Mouse (Mus musculus) myocyte (in vitro differentiated cells): ENCODE measurements around the gene Prox1. TPM values are rescaled to one million over a fixed set of nuclear protein-coding genes. Genes with fewer than 3 reads are reported as not detected.

ENCODE experiments used
- H3K27me3 ChIP-seq: one replicate; pipeline ENCODE4 v1.6.1; 2011; ENCODE audit not compliant: control insufficient read depth, insufficient read depth, insufficient read length
- H3K36me3 ChIP-seq: one replicate; pipeline ENCODE4 v1.6.1; 2011; ENCODE audit not compliant: control insufficient read depth, insufficient read depth
- H3K4me2 ChIP-seq: one replicate; pipeline ENCODE4 v1.6.1; 2011; ENCODE audit warnings: low read depth, control low read depth
- H3K4me3 ChIP-seq: one replicate; pipeline ENCODE4 v1.5.1; 2011; ENCODE audit warnings: mild to moderate bottlenecking, control low read depth, moderate library complexity
- H3K79me2 ChIP-seq: one replicate; pipeline ENCODE4 v1.6.1; 2011; ENCODE audit not compliant: control insufficient read depth, insufficient read depth
- H3ac ChIP-seq: one replicate; pipeline ENCODE4 v1.6.1; 2011; ENCODE audit not compliant: control insufficient read depth, insufficient read length
- CEBPB ChIP-seq: IDR thresholded peaks from 2 replicates; pipeline ENCODE4 v1.6.1; 2011; ENCODE audit warnings: mild to moderate bottlenecking, moderate library complexity; ENCODE audit not compliant: poor library complexity, insufficient read depth, severe bottlenecking
- E2F4 ChIP-seq: IDR thresholded peaks from one replicate; pipeline ENCODE4 v1.6.1; 2011; ENCODE audit warnings: mild to moderate bottlenecking, control low read depth, moderate library complexity; ENCODE audit not compliant: insufficient read depth
- MAX ChIP-seq: IDR thresholded peaks from one replicate; pipeline ENCODE4 v1.6.1; 2011; ENCODE audit warnings: low read depth, mild to moderate bottlenecking, control low read depth
- MYOD1 ChIP-seq, 3 experiments: IDR thresholded peaks; one replicate each; pipeline ENCODE4 v1.6.1; 2011; ENCODE audit warnings: control low read depth in 2 of 3, low read depth in 2 of 3, mild to moderate bottlenecking in 2 of 3, moderate library complexity in 1 of 3; ENCODE audit not compliant: insufficient read length in 2 of 3, control insufficient read depth in 1 of 3
- MYOG ChIP-seq, 3 experiments: IDR thresholded peaks; one replicate each; pipeline ENCODE4 v1.6.1; 2011; ENCODE audit warnings: control low read depth in 2 of 3, low read depth in 2 of 3, mild to moderate bottlenecking in 2 of 3; ENCODE audit not compliant: insufficient read length in 2 of 3, control insufficient read depth in 1 of 3, insufficient read depth in 1 of 3
- POLR2A ChIP-seq: IDR thresholded peaks from one replicate; pipeline ENCODE4 v1.6.1; 2011; ENCODE audit warnings: low read depth, mild to moderate bottlenecking, control low read depth, moderate library complexity; ENCODE audit not compliant: insufficient read length
- POLR2AphosphoS2 ChIP-seq: IDR thresholded peaks from one replicate; pipeline ENCODE4 v1.6.1; 2011; ENCODE audit warnings: low read depth, control low read depth; ENCODE audit not compliant: insufficient read length
- REST ChIP-seq: IDR thresholded peaks from one replicate; pipeline ENCODE4 v1.6.1; 2011; ENCODE audit warnings: mild to moderate bottlenecking, control low read depth, moderate library complexity; ENCODE audit not compliant: insufficient read depth, insufficient read length
- SRF ChIP-seq: IDR thresholded peaks from one replicate; pipeline ENCODE4 v1.6.1; 2011; ENCODE audit warnings: low read depth; ENCODE audit not compliant: control insufficient read depth, insufficient read length
- TCF12 ChIP-seq: IDR thresholded peaks from one replicate; pipeline ENCODE4 v1.6.1; 2011; ENCODE audit warnings: mild to moderate bottlenecking, control low read depth; ENCODE audit not compliant: poor library complexity, insufficient read depth, severe bottlenecking
- TCF3 ChIP-seq: IDR thresholded peaks from one replicate; pipeline ENCODE4 v1.6.1; 2011; ENCODE audit warnings: low read depth, control low read depth; ENCODE audit not compliant: insufficient read length
- USF1 ChIP-seq: IDR thresholded peaks from one replicate; pipeline ENCODE4 v1.6.1; 2011; ENCODE audit warnings: low read depth, mild to moderate bottlenecking, control low read depth, moderate library complexity
- polyA plus RNA-seq: library from polyadenylated mRNA; unstranded; fragments of >200 nt; fragmentation: generic; extraction: Trizol; gene quantifications from one replicate; pipeline ENCODE4 v1.2.1, GENCODE M21; 2012; ENCODE audit warnings: missing spikeins

The Prox1 gene
- polyA plus RNA-seq, 1 experiment, result 0.13 TPM

DNA sequence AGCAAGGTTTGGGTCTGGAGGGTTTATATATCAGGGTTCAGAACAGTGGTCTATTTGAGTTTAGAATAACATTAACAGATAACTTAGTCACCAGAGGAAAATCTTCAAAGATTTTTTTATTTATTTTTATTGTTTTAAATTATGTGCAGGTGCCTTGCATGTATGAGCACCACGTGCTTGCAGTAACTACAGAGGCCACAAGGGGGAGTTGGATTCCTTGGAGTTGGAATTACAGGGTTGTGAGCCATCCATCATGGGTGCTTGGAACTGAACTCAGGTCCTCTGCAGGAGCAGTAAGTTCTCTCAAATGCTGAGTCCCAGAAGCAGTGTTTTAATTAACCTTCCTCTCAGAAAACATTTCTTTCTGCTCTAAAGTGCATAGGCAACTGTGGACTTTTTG lies 54.5 kb downstream of the Prox1 start:
- Histone ChIP-seq H3K4me2 (no peak overlapping the region), H3K36me3 (no peaks in the 10 kb centered on the region), H3ac (no peak overlapping the region), H3K79me2 (no peaks in the 10 kb centered on the region), H3K27me3 (no peaks in the 10 kb centered on the region), H3K4me3 (no peak overlapping the region)
- TF ChIP-seq MYOG (IDR thresholded peaks at IDR 0.05; ENCODE audit: control insufficient read depth in 1 of 3, insufficient read depth in 1 of 3, insufficient read length in 2 of 3, low read depth in 2 of 3) (no peak), MYOD1 (IDR thresholded peaks at IDR 0.05; ENCODE audit: control insufficient read depth in 1 of 3, insufficient read length in 2 of 3, low read depth in 2 of 3) (no peak), E2F4 (no peak), USF1 (no peak), TCF12 (no peak), CEBPB (no peak)

DNA sequence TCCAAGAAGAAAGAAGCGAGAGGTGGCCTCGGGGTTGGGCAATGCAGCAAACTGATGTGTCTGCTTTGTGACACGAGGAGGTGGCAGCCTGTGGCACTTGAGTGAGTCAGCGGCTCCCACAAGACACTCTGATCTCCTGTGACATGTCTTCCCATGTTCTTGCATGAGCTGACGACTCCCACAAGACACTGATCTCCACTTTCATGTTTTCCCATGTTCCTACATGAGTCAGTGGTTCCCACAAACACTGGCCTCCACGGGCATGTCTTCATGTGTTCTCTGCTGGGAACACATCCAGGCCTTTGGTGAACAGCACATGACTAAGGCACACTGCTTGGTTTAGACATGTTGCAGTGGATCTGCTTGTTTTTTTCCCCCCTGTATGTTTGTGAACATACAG lies 58.8 kb downstream of the Prox1 start:
- Histone ChIP-seq H3K79me2 (no peaks in the 10 kb centered on the region), H3ac (no peak overlapping the region), H3K4me3 (no peak overlapping the region), H3K4me2 (no peak overlapping the region), H3K27me3 (no peaks in the 10 kb centered on the region), H3K36me3 (no peaks in the 10 kb centered on the region)
- TF ChIP-seq POLR2AphosphoS2 (no peak), MYOG (IDR thresholded peaks at IDR 0.05; ENCODE audit: control insufficient read depth in 1 of 3, insufficient read depth in 1 of 3, insufficient read length in 2 of 3, low read depth in 2 of 3) (no peak), MAX (no peak), CEBPB (no peak), REST (no peak), TCF3 (no peak), TCF12 (no peak), POLR2A (no peak), SRF (no peak), E2F4 (no peak), MYOD1 (IDR thresholded peaks at IDR 0.05; ENCODE audit: control insufficient read depth in 1 of 3, insufficient read length in 2 of 3, low read depth in 2 of 3) (no peak), USF1 (no peak)

DNA sequence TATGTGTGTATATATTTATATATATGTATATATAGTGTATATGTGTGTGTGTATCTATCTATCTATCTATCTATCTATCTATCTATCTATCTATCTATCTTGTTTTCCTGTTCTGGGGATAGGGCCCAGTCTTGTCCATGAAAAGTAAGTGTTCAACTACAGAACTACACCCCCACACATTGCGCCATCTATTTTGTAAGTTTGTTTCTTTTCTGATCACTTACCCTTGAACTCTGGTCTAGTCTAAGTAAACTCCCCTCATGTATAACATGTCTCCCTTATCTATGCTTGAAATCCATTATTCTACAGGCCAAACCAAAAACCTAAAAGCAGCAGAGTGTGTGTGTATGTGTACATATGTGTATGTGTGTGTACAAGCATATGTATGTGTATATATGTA lies 62.9 kb downstream of the Prox1 start:
- no peak overlapping the region for H3K4me2 ChIP-seq
- no peaks in the 10 kb centered on the region for H3K27me3 ChIP-seq
- no peak overlapping the region for H3K4me3 ChIP-seq
- no peaks in the 10 kb centered on the region for H3K36me3 ChIP-seq
- TF ChIP-seq POLR2A, result no peak
- no peak for TF ChIP-seq USF1
- no peaks in the 10 kb centered on the region for H3K79me2 ChIP-seq
- no peak overlapping the region for H3ac ChIP-seq

DNA sequence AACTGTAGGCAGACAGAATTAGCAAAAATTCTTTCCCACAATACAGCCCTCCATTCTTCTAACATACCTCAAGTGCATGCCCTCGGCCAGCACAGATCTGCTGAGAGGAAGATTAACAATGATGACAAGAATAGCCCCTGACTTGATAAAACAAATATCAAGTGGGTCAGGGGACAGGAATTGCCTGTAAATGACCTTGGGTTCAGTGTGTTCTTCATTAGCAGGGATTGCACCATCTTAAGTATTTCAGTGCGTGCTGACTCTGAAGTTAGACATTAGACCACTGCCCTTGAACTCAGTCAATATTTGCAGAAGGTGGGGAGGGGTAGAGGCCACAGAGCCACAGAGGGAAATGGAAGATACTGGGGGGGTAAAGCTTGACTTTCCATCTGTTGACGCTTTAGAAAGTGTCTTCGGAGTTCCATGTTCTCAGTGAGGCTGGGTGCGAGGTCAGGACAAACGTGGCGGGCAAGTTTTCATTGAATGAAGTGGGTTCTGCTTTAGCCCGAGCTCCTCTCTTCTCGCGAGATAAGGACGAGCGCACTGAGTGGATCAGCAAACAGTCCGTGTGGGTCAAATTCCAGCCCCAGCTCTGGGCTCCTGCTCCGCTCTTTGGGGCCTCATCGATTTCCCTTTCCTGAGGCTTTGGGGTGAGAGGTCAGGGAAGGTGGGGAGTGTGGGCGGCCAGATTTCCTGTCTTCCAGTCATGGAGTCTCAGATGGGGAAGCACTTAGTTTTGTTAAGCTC lies 63.7 kb downstream of the Prox1 start:
- Histone ChIP-seq H3K27me3 (no peaks in the 10 kb centered on the region), H3ac (no peak overlapping the region), H3K79me2 (no peaks in the 10 kb centered on the region), H3K4me2 (no peak overlapping the region), H3K36me3 (no peaks in the 10 kb centered on the region), H3K4me3 (no peak overlapping the region)
- no peak for TF ChIP-seq POLR2AphosphoS2
- TF ChIP-seq POLR2A, result no peak
- TF ChIP-seq CEBPB, result no peak
- no peak for TF ChIP-seq MYOD1 (IDR thresholded peaks at IDR 0.05; ENCODE audit: control insufficient read depth in 1 of 3, insufficient read length in 2 of 3, low read depth in 2 of 3)
- no peak for TF ChIP-seq TCF3
- TF ChIP-seq TCF12, result no peak
- no peak for TF ChIP-seq SRF
- no peak for TF ChIP-seq MAX
- no peak for TF ChIP-seq REST
- no peak for TF ChIP-seq MYOG (IDR thresholded peaks at IDR 0.05; ENCODE audit: control insufficient read depth in 1 of 3, insufficient read depth in 1 of 3, insufficient read length in 2 of 3, low read depth in 2 of 3)
- TF ChIP-seq E2F4, result no peak
- TF ChIP-seq USF1, result no peak

DNA sequence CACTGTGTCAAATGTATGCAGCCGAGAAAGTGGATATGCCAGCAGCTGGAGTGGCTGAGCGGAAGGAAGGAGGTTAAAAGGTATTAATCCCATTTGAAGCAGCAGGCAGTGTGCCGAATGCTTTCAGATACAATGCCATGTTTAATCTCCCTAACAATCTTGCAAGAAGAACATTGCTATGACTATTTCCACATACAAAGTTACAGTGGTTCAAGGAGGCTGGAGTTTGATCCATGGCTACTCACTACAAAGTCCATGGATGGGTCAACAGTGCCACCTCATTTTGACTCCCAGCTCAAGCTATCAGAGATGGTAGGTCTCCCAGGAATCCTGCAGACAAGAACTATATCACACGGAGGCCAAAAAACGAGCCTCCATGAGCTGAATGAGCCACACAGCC lies 64.5 kb downstream of the Prox1 start:
- Histone ChIP-seq H3K36me3 (no peaks in the 10 kb centered on the region), H3K27me3 (no peaks in the 10 kb centered on the region), H3ac (no peak overlapping the region), H3K4me2 (no peak overlapping the region), H3K4me3 (no peak overlapping the region), H3K79me2 (no peaks in the 10 kb centered on the region)
- TF ChIP-seq TCF3 (no peak), POLR2AphosphoS2 (no peak), E2F4 (no peak), CEBPB (no peak), USF1 (no peak), MAX (no peak), MYOD1 (IDR thresholded peaks at IDR 0.05; ENCODE audit: control insufficient read depth in 1 of 3, insufficient read length in 2 of 3, low read depth in 2 of 3) (no peak), TCF12 (no peak), SRF (no peak), POLR2A (no peak), MYOG (IDR thresholded peaks at IDR 0.05; ENCODE audit: control insufficient read depth in 1 of 3, insufficient read depth in 1 of 3, insufficient read length in 2 of 3, low read depth in 2 of 3) (no peak), REST (no peak)
